Mouse (Mus musculus): ENCODE measurements around the gene Tns1. TPM values are rescaled to one million over a fixed set of nuclear protein-coding genes. Genes with fewer than 3 reads are reported as not detected.

The Tns1 gene
- polyA plus RNA-seq, 1 experiment from 2014 or later: 8.2 TPM

- peak overlapping the region; percentile 31; the same call in 1 of the 2 replicates for H3K27ac ChIP-seq (ENCODE audit: low read length)
- ATAC-seq: 0 out of 2 replicates have a peak, but pooled peaks have one; percentile 39
- H3K27me3 ChIP-seq (ENCODE audit: control insufficient read depth, insufficient read depth, low read depth, low read length): no peaks in the 10 kb centered on the region
- H3K9ac ChIP-seq (ENCODE audit: low read depth, low read length): no peak overlapping the region
- H3K4me1 ChIP-seq (ENCODE audit: control insufficient read depth, insufficient read depth, low read length): peaks cover 13% of the 10 kb centered on the region
- H3K36me3 ChIP-seq (ENCODE audit: control insufficient read depth, insufficient read depth, low read length): no peaks in the 10 kb centered on the region
- H3K4me2 ChIP-seq (ENCODE audit: low read length): no peak overlapping the region
- WGBS: 23% methylated on average over 3 of the region's 3 CpGs
- H3K9me3 ChIP-seq (replicated peaks; ENCODE audit: control insufficient read depth, low read length, poor library complexity, severe bottlenecking): no peaks in the 10 kb centered on the region
- H3K4me3 ChIP-seq (ENCODE audit: low read depth, low read length): no peak overlapping the region
These were observed 93.3 kb downstream of the Tns1 start for GRCm38 (mm10) chr1:74030901-74031360.

GRCm38 (mm10) chr1:74030285-74030684 is 94.0 kb downstream of the Tns1 start:
- Histone ChIP-seq H3K4me3 (ENCODE audit: low read depth, low read length) (no peak overlapping the region), H3K27me3 (ENCODE audit: control insufficient read depth, insufficient read depth, low read depth, low read length) (no peaks in the 10 kb centered on the region), H3K4me2 (ENCODE audit: low read length) (no peak overlapping the region), H3K36me3 (ENCODE audit: control insufficient read depth, insufficient read depth, low read length) (no peaks in the 10 kb centered on the region), H3K9me3 (replicated peaks; ENCODE audit: control insufficient read depth, low read length, poor library complexity, severe bottlenecking) (no peaks in the 10 kb centered on the region), H3K27ac (ENCODE audit: low read length) (no peak overlapping the region), H3K4me1 (ENCODE audit: control insufficient read depth, insufficient read depth, low read length) (peaks cover 13% of the 10 kb centered on the region), H3K9ac (ENCODE audit: low read depth, low read length) (no peak overlapping the region)
- WGBS: 97% methylated on average over 1 of the region's 1 CpGs
- no peak for ATAC-seq

- peaks cover 13% of the 10 kb centered on the region for H3K4me1 ChIP-seq (ENCODE audit: control insufficient read depth, insufficient read depth, low read length)
- WGBS: 83% methylated on average over 3 of the region's 3 CpGs
- H3K9me3 ChIP-seq (replicated peaks; ENCODE audit: control insufficient read depth, low read length, poor library complexity, severe bottlenecking): no peaks in the 10 kb centered on the region
- H3K27ac ChIP-seq (ENCODE audit: low read length): no peak overlapping the region
- no peaks in the 10 kb centered on the region for H3K36me3 ChIP-seq (ENCODE audit: control insufficient read depth, insufficient read depth, low read length)
- no peaks in the 10 kb centered on the region for H3K27me3 ChIP-seq (ENCODE audit: control insufficient read depth, insufficient read depth, low read depth, low read length)
- ATAC-seq: no peak
- H3K4me2 ChIP-seq (ENCODE audit: low read length): no peak overlapping the region
- no peak overlapping the region for H3K9ac ChIP-seq (ENCODE audit: low read depth, low read length)
- no peak overlapping the region for H3K4me3 ChIP-seq (ENCODE audit: low read depth, low read length)
These were observed 94.6 kb downstream of the Tns1 start for GRCm38 (mm10) chr1:74029669-74030068.

- WGBS: 81% methylated on average over 5 of the region's 5 CpGs
- no peaks in the 10 kb centered on the region for H3K36me3 ChIP-seq (ENCODE audit: control insufficient read depth, insufficient read depth, low read length)
- H3K27ac ChIP-seq (ENCODE audit: low read length): no peak overlapping the region
- no peaks in the 10 kb centered on the region for H3K27me3 ChIP-seq (ENCODE audit: control insufficient read depth, insufficient read depth, low read depth, low read length)
- no peak overlapping the region for H3K9ac ChIP-seq (ENCODE audit: low read depth, low read length)
- H3K4me2 ChIP-seq (ENCODE audit: low read length): no peak overlapping the region
- H3K4me1 ChIP-seq (ENCODE audit: control insufficient read depth, insufficient read depth, low read length): peaks cover 13% of the 10 kb centered on the region
- no peaks in the 10 kb centered on the region for H3K9me3 ChIP-seq (replicated peaks; ENCODE audit: control insufficient read depth, low read length, poor library complexity, severe bottlenecking)
- ATAC-seq: no peak
- no peak overlapping the region for H3K4me3 ChIP-seq (ENCODE audit: low read depth, low read length)
These were observed 95.4 kb downstream of the Tns1 start for GRCm38 (mm10) chr1:74028881-74029266.

- no peak overlapping the region for H3K9ac ChIP-seq (ENCODE audit: low read depth, low read length)
- no peaks in the 10 kb centered on the region for H3K36me3 ChIP-seq (ENCODE audit: control insufficient read depth, insufficient read depth, low read length)
- H3K4me1 ChIP-seq (ENCODE audit: control insufficient read depth, insufficient read depth, low read length): peaks cover 13% of the 10 kb centered on the region
- H3K4me3 ChIP-seq (ENCODE audit: low read depth, low read length): no peak overlapping the region
- H3K27me3 ChIP-seq (ENCODE audit: control insufficient read depth, insufficient read depth, low read depth, low read length): no peaks in the 10 kb centered on the region
- H3K27ac ChIP-seq (ENCODE audit: low read length): peak overlapping the region; percentile 45; the same call in 1 of the 2 replicates
- ATAC-seq: no peak
- no peaks in the 10 kb centered on the region for H3K9me3 ChIP-seq (replicated peaks; ENCODE audit: control insufficient read depth, low read length, poor library complexity, severe bottlenecking)
- 87% methylated on average over 13 of the region's 13 CpGs for WGBS
- H3K4me2 ChIP-seq (ENCODE audit: low read length): no peak overlapping the region
These were observed 96.0 kb downstream of the Tns1 start for GRCm38 (mm10) chr1:74028118-74028880.

- peak; percentile 27; the same call in 1 of the 2 replicates for ATAC-seq
These were observed 96.6 kb downstream of the Tns1 start for GRCm38 (mm10) chr1:74027559-74028091.

GRCm38 (mm10) chr1:74026703-74027195 is 97.5 kb downstream of the Tns1 start:
- H3K4me2 ChIP-seq (ENCODE audit: low read length): no peak overlapping the region
- no peaks in the 10 kb centered on the region for H3K36me3 ChIP-seq (ENCODE audit: control insufficient read depth, insufficient read depth, low read length)
- 66% methylated on average over 9 of the region's 9 CpGs for WGBS
- no peak for ATAC-seq
- no peak overlapping the region for H3K9ac ChIP-seq (ENCODE audit: low read depth, low read length)
- peaks cover 13% of the 10 kb centered on the region for H3K4me1 ChIP-seq (ENCODE audit: control insufficient read depth, insufficient read depth, low read length)
- no peak overlapping the region for H3K4me3 ChIP-seq (ENCODE audit: low read depth, low read length)
- no peaks in the 10 kb centered on the region for H3K9me3 ChIP-seq (replicated peaks; ENCODE audit: control insufficient read depth, low read length, poor library complexity, severe bottlenecking)
- H3K27ac ChIP-seq (ENCODE audit: low read length): no peak overlapping the region
- no peaks in the 10 kb centered on the region for H3K27me3 ChIP-seq (ENCODE audit: control insufficient read depth, insufficient read depth, low read depth, low read length)

More at GRCm38 (mm10) chr1:74027559-74028091, 96.6 kb downstream of the Tns1 start:
- Histone ChIP-seq H3K4me1 (ENCODE audit: control insufficient read depth, insufficient read depth, low read length) (peaks cover 13% of the 10 kb centered on the region), H3K4me2 (ENCODE audit: low read length) (no peak overlapping the region), H3K9me3 (replicated peaks; ENCODE audit: control insufficient read depth, low read length, poor library complexity, severe bottlenecking) (no peaks in the 10 kb centered on the region), H3K9ac (ENCODE audit: low read depth, low read length) (peak overlapping the region; percentile 50), H3K4me3 (ENCODE audit: low read depth, low read length) (no peak overlapping the region), H3K36me3 (ENCODE audit: control insufficient read depth, insufficient read depth, low read length) (no peaks in the 10 kb centered on the region), H3K27ac (ENCODE audit: low read length) (peak overlapping the region; percentile 45), H3K27me3 (ENCODE audit: control insufficient read depth, insufficient read depth, low read depth, low read length) (no peaks in the 10 kb centered on the region)
- 40% methylated on average over 11 of the region's 11 CpGs for WGBS

- 41% methylated on average over 4 of the region's 4 CpGs for WGBS
- H3K9ac ChIP-seq (ENCODE audit: low read depth, low read length): no peak overlapping the region
- H3K4me1 ChIP-seq (ENCODE audit: control insufficient read depth, insufficient read depth, low read length): peaks cover 8% of the 10 kb centered on the region
- no peaks in the 10 kb centered on the region for H3K36me3 ChIP-seq (ENCODE audit: control insufficient read depth, insufficient read depth, low read length)
- ATAC-seq: no peak
- H3K27me3 ChIP-seq (ENCODE audit: control insufficient read depth, insufficient read depth, low read depth, low read length): no peaks in the 10 kb centered on the region
- no peaks in the 10 kb centered on the region for H3K9me3 ChIP-seq (replicated peaks; ENCODE audit: control insufficient read depth, low read length, poor library complexity, severe bottlenecking)
- no peak overlapping the region for H3K4me3 ChIP-seq (ENCODE audit: low read depth, low read length)
- H3K27ac ChIP-seq (ENCODE audit: low read length): no peak overlapping the region
- no peak overlapping the region for H3K4me2 ChIP-seq (ENCODE audit: low read length)
These were observed 98.5 kb downstream of the Tns1 start for GRCm38 (mm10) chr1:74025651-74026226.

- Histone ChIP-seq H3K27me3 (ENCODE audit: control insufficient read depth, insufficient read depth, low read depth, low read length) (no peaks in the 10 kb centered on the region), H3K4me1 (ENCODE audit: control insufficient read depth, insufficient read depth, low read length) (peaks cover 8% of the 10 kb centered on the region), H3K4me3 (ENCODE audit: low read depth, low read length) (no peak overlapping the region), H3K27ac (ENCODE audit: low read length) (no peak overlapping the region), H3K9me3 (replicated peaks; ENCODE audit: control insufficient read depth, low read length, poor library complexity, severe bottlenecking) (no peaks in the 10 kb centered on the region), H3K9ac (ENCODE audit: low read depth, low read length) (no peak overlapping the region), H3K36me3 (ENCODE audit: control insufficient read depth, insufficient read depth, low read length) (no peaks in the 10 kb centered on the region), H3K4me2 (ENCODE audit: low read length) (no peak overlapping the region)
- 69% methylated on average over 6 of the region's 6 CpGs for WGBS
- no peak for ATAC-seq
These were observed 99.0 kb downstream of the Tns1 start for GRCm38 (mm10) chr1:74025227-74025626.
